Mouse (Mus musculus) cerebellum, adult (tissue): ENCODE measurements around the gene Pacs1.
"Not testable (repeated sequence)": the region's sequence is repeated elsewhere in the genome, so short reads cannot be mapped to it uniquely, and the experiment has no call there.

Source experiments
- ATAC-seq: cut with Nextera tagmentation; 2 replicates; pipeline ENCODE4 v1.9.2; 2017; ENCODE audit warnings: mild to moderate bottlenecking, moderate library complexity, mixed read lengths; ENCODE audit not compliant: insufficient number of reproducible peaks, low FRiP score, low TSS enrichment

The Pacs1 gene

DNA sequence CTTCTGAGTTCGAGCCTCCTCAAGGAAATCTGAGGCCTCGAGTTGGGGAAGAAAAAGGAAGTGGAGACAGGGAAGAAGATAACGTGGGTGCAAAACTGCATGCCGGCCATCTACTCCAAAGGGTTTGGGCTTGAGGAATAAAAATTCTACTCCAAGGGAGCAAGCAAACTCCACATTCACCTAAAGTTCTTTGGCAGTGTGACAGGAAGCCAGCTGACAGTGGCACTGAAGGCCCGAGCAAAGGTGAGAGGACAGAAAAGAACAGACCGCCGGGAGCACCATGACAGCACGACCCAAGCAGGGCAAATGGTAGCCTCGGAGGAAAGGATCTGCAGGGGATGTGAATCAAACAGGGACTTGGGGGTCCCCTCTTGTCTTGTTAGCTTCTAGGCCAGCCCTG is 166.8 kb downstream of the Pacs1 start:
- ATAC-seq, result no peak

DNA sequence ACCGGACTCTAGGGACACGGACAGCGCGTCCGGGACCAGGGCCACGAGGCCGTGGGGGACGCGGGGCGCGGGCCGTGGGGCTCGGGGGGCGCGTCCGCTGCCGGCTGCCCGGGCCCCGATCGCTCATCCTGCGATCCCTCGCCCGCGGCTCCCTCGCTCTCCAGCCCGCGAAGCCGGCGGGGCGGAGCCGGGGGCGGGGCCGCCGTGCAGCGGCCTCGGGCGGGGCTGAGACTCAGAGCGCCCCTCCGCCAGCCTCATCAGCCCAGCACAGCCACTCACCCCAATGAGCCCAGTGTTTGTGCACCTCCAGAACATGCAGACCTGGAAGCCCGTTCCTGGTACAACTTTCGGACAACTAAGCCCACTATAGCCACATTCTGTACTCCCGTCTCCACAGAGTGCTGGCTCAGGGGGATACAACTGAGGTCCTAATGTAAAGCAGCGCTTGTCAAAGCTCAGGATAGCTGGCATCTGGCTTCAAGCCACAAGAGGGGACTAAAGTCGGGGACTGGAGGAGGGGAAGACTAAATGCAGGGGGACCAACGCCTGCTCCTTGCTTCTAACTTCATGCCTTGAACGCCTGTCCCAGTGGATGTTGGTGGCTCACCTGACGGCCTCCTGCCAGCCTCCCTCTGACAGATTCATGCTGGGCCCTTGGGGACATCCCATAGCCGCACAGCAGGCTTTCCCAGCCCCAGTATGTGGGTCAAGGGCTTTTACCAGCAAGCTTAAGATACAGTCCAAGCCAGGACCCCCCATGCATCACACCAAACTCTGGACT is 174.4 kb downstream of the Pacs1 start, which contains the start of gene Cnih2:
Gene Cnih2, minus strand, starts transcription at position 159 of the 781 bp plus-strand sequence.
- ATAC-seq, result no peak

DNA sequence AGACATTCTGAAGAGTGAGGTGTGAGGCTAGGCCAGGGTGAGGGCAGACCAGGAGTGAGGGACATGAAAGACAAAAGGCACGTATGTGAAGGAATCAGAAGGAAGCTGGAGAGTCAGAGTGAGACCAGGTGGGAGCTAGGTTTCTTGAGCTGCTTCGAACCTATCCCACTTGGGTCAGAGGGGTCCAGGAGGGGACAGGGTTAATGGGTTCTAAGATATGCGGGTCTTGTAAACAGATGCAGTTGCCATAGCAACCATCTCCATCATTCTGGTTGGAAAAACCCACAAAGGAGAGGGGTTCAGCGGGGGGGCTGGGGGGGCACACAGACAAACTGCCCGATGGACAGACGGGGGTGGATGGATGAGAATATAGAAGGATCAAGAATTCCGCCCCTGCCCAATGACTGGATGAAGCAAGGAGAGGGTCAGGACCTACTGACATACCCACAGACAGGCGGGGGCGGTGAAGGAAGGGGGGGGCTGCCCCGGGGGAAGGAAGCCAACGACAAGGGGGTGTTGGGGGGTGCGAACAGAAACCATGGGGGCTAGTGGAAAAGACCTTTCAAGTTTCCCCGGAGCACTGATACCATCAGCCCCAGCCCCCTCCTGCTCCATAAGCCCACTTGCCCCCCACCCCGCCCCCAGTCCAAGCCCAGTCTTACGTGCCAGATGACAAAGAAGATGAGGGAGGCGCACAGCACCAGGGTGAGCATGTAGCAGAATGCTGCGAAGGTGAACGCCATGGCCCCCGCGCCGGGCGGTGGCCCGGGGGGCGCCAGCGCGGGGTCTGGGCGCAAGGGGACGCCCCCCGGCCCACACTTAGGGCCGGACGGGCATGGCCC is 175.2 kb downstream of the Pacs1 start:
- ATAC-seq, result no peak

DNA sequence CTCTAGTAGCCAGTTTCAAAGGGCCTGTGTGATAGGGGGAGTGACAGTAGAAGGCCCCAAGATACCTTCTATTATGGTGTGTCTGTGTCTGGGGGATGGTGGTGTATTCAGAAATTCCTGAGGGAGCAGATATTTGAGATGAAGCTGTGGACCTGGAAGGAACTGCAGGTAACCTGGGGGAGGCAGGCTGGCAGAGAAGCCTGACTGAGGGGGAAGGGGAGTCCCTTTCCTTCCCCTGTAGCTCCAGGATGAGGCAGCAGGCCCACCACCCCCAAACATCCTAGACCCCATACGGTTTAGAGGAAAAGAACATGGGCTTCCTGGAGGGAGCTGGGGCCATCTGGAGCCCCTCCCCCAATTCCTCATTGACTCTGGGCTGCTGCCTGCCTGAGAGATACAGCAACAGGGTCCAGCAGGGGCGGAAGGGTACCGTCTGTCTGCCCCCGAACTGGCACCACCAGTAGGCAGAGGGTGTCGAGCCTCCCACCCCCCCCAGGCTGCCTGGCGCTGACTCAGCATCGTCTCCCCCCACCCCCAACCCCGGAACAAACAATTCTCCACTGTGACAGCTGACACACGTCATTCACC is 176.9 kb downstream of the Pacs1 start:
- ATAC-seq, result no peak

DNA sequence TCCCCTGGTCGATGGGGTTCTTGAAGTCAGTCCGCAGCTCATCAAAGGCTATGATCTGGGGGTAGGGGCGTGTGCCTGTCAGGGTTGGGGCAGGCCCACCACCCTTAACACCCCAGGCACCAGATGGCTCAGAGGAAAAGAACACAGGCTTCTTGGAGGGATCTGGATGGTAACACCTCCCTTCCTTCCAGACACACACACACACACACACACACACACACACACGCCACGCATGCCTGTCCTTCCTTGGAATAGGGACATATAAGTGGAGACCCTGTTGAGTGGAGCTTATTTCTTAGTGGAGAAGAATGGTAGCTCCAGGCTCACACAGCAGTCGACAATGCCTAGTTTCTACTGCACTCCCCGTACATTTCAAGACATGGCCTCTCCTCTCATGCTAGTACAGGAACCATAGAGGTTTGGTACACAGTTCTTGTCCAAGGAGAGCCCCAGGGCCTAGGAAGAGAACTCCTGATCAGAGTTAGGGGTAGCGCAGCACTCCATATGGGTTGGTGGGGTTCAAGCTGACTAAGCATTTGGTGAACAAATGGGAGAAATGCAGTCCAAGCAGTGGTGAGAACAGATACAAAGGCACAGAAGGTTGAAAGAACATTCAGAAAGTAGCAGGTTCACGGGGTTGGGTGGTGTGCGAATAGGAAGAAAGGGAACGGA is 178.0 kb downstream of the Pacs1 start:
- ATAC-seq, result no peak

DNA sequence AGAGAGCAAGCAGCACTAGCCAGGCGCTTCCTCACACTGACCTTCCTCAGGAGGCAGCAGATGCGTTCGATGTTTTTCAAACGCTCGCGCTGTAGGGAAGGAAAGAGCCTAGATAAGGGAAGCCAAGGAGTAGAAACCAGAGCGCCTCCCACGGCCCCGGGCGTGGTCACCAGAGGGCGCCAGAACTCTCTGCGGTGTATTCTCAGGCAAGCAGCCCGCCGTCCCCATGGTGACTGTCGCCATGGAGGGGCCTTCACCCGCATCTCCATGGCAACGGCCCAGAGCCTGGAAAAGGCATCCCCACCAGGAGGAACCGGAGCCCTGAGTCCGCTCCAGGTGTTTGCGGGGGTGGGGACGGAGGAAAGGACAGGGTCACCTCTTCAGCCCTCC is 178.7 kb downstream of the Pacs1 start:
- peak; percentile 54; the same call in 1 of the 2 replicates for ATAC-seq

DNA sequence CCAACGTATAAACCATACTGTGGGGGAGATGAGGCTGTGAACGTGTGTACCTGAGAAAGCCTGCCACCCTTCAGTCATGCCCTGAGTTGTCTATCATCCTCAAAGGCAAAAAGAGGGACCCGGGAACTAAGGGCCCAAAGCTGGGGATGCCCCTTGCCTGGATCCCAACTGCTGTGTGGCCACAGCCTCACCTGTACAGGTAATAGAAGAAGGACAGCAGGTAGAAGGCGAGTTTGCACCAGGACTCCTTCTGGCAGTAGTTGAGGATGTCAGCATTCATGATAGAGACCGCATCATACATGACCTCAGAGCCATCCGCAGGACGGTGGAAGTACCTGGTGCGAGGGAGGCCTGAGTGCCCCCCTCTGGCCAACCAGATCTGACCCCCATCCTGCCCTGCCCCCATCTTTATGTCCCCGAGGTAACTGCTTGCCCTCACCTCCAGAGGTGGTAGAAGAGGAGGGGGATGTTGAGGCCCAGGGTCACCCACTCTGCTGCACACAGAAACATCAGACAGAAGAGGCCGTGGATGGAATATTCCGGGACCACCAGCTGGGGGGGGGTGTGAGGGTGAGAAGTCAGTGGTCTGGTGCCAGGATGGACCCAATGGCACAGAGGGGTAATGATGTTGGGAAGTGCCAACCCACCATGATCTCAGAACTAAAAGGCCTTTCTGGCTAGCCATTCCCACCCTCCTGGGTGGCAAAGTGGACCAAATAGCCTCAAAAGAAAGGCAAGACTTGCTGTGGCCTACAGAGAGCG is 179.3 kb downstream of the Pacs1 start:
- no peak for ATAC-seq

DNA sequence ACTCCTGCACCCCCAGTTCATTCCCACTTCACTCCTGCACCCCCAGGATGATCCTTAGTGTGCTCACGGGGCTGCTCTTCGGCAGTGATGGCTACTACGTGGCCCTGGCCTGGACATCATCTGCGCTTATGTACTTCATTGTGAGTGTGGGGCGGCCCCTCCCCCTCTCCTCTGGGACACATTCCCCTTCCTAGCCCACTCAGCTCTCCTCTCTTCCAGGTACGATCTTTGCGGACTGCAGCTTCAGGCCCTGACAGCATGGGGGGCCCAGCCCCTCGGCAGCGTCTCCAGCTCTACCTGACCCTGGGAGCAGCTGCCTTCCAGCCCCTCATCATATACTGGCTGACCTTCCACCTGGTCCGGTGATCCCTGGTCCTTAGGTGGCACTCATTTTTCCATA is 180.8 kb downstream of the Pacs1 start:
- no peak for ATAC-seq

DNA sequence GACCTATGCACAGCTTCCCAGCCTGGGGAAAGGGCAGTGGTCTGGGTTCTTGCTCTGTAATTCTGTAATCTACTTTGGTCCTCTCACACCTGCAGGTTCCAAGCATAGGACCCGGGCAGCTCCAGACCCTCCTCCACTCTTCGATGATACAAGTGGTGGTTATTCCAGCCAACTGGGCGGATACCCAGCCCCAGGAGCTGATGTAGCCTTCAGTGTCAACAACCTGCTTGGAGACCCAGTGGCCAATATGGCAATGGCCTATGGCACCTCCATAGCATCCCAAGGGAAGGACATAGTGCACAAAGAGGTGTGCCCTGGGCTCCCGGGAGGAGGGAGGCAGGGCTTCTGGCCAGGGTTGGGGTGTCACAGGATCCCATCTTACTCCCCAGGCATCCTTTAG is 183.6 kb downstream of the Pacs1 start:
- ATAC-seq, result no peak

DNA sequence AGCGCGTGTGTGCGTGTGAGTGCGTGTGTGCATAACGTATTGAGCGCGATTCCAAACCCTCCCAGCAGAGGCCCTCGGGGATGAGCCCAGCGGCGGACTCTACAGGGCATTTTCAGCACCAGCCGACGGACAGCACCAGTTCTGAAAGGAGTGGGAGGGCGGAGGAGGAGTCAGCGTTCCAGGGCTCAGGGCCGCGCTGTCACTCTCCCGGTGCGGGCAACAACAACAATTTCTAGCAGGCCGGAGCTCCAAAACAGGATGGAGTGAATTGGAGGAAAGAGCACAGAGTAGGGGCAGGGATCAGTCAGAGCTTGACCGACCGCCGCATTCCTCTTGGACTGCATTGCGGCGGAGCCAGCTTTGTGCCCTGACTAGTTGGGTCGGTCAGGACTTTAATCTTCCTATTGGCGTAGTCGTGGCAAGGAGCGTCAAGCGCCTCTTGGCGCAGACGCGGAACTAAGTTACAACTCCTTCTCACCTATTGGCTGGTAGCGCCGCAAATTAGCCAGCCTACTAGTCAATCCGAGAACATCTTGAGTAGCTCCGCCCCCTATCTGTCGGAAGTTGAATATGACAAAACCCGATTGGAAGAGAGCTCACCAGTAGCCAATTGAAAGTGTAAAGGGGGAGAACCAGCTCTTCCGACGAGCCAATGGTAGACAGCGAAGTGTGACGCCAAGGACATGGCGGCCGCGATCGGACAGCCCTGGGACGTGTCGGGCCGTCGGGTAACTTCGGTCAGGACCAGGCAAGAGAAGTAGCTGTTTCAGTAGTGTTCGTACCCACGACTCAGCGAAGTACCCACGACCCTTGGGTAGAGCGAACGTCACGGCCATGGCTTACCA is 184.8 kb downstream of the Pacs1 start, which contains the start of gene Yif1a:
Gene Yif1a, plus strand, starts transcription at position 655 of the 845 bp plus-strand sequence.
- peak; percentile 77 for ATAC-seq

DNA sequence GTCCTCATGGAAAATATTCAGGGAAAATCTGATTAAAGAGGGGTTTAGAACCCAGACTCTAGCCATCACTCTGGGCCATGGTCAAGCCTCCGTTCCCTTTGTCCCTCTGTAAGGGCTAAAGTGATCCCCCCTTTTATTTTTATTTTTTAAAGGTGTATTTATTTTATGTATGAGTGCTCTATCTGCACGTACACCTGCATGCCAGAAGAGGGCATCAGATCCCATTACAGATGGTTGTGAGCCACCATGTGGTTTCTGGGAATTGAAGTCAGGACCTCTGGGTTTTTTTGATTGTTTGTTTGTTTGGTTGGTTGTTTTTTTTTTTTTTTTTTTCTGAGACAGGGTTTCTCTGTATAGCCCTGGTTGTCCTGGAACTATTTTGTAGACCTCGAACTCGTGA is 186.4 kb downstream of the Pacs1 start:
- ATAC-seq, result not testable (repeated sequence)

DNA sequence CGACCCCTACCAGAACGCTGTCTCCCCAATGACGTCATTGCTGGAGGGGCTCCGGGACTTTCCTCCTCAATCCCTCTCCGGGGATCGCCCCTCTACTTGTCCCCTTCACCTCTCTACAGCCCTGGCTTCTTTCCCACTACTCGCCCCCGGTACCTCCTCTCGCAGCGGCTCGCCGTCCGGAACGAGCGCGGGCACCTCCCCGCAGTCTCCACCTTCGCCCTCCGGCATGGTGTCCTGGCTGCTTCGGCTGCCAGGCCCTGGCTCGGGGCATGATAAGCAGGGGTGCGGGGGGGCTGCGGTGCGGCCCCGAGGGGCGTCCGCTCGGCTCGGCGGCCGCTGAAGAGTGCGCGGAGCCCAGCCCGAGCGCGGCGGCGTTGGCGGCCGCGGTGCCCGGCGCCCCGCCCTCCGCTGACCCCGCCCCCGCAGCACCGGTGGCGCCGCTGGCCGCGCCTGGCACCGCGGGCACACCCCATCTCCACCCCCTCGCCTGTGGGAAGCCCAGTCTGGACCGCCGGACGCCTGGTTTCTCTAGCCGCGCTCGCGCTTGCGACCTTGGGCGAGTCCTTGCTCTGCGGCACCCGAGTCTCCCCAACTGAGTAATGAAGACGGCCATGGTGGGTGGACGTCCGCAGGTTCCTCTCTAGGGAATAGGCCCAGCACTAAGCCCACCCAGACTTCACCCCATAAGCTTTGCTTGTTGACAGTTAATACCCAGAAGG is 187.6 kb downstream of the Pacs1 start, which contains the start of gene Tmem151a:
Gene Tmem151a, minus strand, starts transcription at position 387 of the 719 bp plus-strand sequence.
- ATAC-seq, result peak; percentile 11; the same call in 1 of the 2 replicates

DNA sequence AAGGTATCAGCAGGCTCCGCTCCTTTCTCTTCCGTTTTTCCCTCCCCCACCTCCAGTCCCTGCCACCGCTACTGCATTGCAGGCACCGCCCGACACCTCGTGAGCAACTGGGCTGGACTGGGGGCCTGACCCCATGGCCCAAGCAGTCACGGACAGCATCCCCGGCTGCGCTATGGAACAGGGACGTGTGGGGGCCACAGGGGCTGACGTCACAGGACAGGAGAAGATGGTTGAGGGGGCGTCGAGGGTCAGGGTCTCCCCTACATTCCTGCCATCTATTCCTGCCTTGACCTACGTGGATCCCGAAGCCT is 188.1 kb downstream of the Pacs1 start:
- ATAC-seq, result no peak

DNA sequence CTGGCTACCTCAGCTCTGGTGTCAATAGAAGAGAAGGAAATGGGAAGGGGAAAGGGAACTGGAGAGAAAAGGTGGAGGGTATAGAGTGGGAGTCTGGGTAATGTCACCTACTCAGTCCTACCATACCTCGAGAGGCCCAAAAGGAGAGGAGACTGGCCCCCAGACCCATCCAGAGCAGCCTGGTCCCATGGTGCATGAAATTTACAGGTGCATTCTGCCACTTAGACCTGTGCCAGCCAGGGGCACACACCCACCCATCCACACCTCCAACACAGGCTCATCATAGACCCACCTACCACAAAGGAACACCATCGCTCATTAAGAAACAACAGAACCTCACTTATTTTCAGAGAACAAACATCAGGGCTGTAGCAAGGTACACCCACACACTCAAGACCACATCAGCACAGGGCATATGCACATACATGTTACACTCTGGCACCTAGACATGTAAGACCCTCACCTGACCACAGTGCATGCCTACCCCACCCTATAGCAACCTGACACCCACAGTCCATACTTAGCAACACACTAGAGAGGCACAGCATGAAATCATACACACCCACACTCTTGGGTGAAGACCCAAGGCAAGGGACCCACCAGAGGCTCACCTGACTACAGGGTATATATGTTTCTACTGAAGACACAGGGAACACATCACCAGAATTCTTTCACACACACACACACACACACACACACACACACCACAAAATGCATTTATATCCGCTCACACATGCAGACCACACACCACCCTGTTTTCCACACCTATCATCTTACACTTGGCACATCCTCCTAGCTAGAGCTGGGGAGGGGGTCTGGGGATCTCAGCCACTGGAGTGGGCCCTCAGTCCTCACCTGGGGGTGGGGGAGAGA is 188.7 kb downstream of the Pacs1 start:
- no peak for ATAC-seq
